9 mouse cellular contexts compared by ENCODE assay signal in the genomic region with DNA sequence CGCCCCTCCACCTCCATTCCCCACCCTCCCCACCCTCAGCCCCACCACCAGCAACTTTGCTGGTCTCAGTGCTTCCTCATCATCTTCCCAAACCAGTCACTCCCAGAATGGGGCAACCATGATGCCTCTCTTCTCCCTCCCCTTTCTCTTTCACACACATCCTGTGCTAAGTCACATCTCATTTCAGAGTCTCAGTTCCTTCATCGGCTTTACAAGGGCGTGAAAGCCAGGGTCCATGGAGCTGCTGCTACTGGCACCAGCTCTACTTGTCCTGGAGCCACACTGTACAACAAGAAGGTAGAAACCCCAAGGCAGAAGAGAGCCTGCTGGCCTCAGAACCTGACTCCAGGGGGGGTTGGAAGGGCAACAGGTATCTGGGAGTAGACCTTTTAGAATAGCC. TPM values are rescaled to one million over a fixed set of nuclear protein-coding genes. Genes with fewer than 3 reads are reported as not detected.
DNase-seq lines count a peak whose midpoint lies in the region; ATAC-seq and TF ChIP-seq lines count a peak whose summit lies in the region.
"Had no signal": no experiment of that assay in that cellular context is flagged by ENCODE, and none has a peak within 500 bp of the region (broad histone marks: within the 10 kb centered on the region; RNA-seq: fewer than 3 reads in every experiment).

No protein-coding gene starts in this region.

- peaks cover 28% of the 10 kb centered on the region for H3K4me1 ChIP-seq in embryonic fibroblast, embryonic 13.5 days (ENCODE audit: control insufficient read depth, insufficient read depth, low read length)
- peaks cover 56% of the 10 kb centered on the region for H3K4me1 ChIP-seq in liver, embryonic 12.5 days

- TF ChIP-seq CTCF in embryonic fibroblast, embryonic 13.5 days (IDR thresholded peaks at IDR 0.05; ENCODE audit: borderline replicate concordance, insufficient read depth, low read length) = no peak

- WGBS in liver, embryonic 12.5 days (ENCODE audit: insufficient replicate concordance) = 10% methylated on average over 3 of the region's 3 CpGs

- no peaks in the 10 kb centered on the region for H3K9me3 ChIP-seq in liver, embryonic 12.5 days (replicated peaks)

- TF ChIP-seq POLR2A in embryonic fibroblast, embryonic 13.5 days (IDR thresholded peaks at IDR 0.05; ENCODE audit: low read depth, low read length) = peak; percentile 41

- H3K27ac ChIP-seq in embryonic fibroblast, embryonic 13.5 days (ENCODE audit: insufficient read depth, low read length) = peak overlapping the region; percentile 69
- peak overlapping the region; percentile 60; the same call in 1 of the 2 replicates for H3K27ac ChIP-seq in liver, embryonic 12.5 days

- no peak for ATAC-seq in liver, embryonic 12.5 days
- ATAC-seq in monocyte, adult 5-6 weeks (replicated peaks; ENCODE audit: insufficient number of reproducible peaks, low FRiP score, low TSS enrichment, poor library complexity, severe bottlenecking) = peak; percentile 63

- H3K36me3 ChIP-seq in liver, embryonic 12.5 days = no peaks in the 10 kb centered on the region

- peak overlapping the region; percentile 88 for H3K4me2 ChIP-seq in liver, embryonic 12.5 days

- peak overlapping the region; percentile 57 for H3K9ac ChIP-seq in liver, embryonic 12.5 days

- H3K27me3 ChIP-seq in liver, embryonic 12.5 days (replicated peaks) = peaks cover 5% of the 10 kb centered on the region; the same call in 1 of the 2 replicates

- peak; percentile 91 for DNase-seq in heart, adult 11 months
- no peak for DNase-seq in heart, postnatal 10 days
- DNase-seq in cerebellum, postnatal 25 days = no peak
- DNase-seq in right cerebral cortex, adult 2 months (ENCODE audit: low spot score in 2 of 2) = no peak
- no peak for DNase-seq in ovary, adult 18-20 months (ENCODE audit: low spot score)
- DNase-seq: thymus, postnatal 4 days had no signal

- intact Hi-C loops in heart, postnatal 10 days (cut with DNase I) = no loop called here

- H3K4me3 ChIP-seq in embryonic fibroblast, embryonic 13.5 days (ENCODE audit: insufficient read depth, low read length) = peak overlapping the region; percentile 95
- H3K4me3 ChIP-seq in liver, embryonic 12.5 days = peak overlapping the region; percentile 69

RNA-seq across cellular contexts. Expression of a gene that starts 2.2 kb away (rescaled TPM):
- 10 to 100 TPM; 19.8 to 22.7 TPM for total RNA-seq in heart, postnatal 10 days (2021)
- polyA plus RNA-seq in embryonic fibroblast, embryonic 13.5 days (2011; ENCODE audit: insufficient read length, low read depth, missing spikeins) = 255 and 594 TPM in 2 replicates
- polyA plus RNA-seq in liver, embryonic 12.5 days (2016; fragmentation: Nextera tagmentation; extraction: Ambion mirVana) = 17.8 and 18.6 TPM in 2 replicates
- total RNA-seq in monocyte, adult 5-6 weeks (2017) = 371 to 440 TPM (median 391 TPM) in 3 replicates

Comparison
In these comparisons a context has a peak if more than half of its experiments do, and no peak if none do; other contexts are left out.
1. RNA of a gene that starts 2.2 kb away (total RNA-seq): 371 to 440 TPM in monocyte, adult 5-6 weeks; 19.8 to 22.7 TPM in heart, postnatal 10 days; every median in the first group is over 10 times any median in the second.